In the genomic region with DNA sequence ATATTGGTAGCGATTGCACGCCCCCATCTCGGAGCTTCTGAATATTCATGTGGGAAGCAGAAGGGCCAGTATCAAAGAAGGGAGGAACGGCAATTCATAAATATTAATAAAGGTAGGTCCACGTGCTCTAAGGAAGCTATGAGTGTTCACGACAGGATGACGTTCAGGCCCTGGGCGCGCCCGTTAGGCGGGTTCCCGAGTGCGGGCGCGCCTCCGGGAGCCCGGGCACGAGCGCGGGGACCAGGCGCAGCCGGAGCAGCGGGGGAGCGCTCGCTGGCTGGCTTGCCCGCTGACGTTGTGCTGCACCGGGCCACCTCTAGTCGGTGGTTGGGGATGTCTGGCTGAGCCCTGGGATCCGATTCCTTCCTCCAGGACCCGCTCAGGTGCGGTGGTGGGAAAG, we compare ENCODE assay signal across 9 mouse cellular contexts. TPM values are rescaled to one million over a fixed set of nuclear protein-coding genes. Genes with fewer than 3 reads are reported as not detected.
A peak's percentile ranks its signal among the peaks of the same experiment; 100 is the strongest.
DNase-seq lines count a peak whose midpoint lies in the region; ATAC-seq and TF ChIP-seq lines count a peak whose summit lies in the region.
"Had no signal": no experiment of that assay in that cellular context is flagged by ENCODE, and none has a peak within 500 bp of the region (broad histone marks: within the 10 kb centered on the region; RNA-seq: fewer than 3 reads in every experiment).

No protein-coding gene starts in this region.

- peak overlapping the region; percentile 84 for H3K9ac ChIP-seq in forebrain, embryonic 11.5 days (ENCODE audit: low read length)
- H3K9ac ChIP-seq in heart, embryonic 13.5 days, result peak overlapping the region; percentile 73
- peak overlapping the region; percentile 53 for H3K9ac ChIP-seq in kidney, embryonic 16.5 days (replicated peaks; ENCODE audit: low read length)
- H3K9ac ChIP-seq in limb, embryonic 14.5 days (ENCODE audit: low read depth, low read length, severe bottlenecking), result peak overlapping the region; percentile 56
- H3K9ac ChIP-seq in midbrain, embryonic 16.5 days (ENCODE audit: low read depth, low read length), result peak overlapping the region; percentile 82

- ATAC-seq in forebrain, embryonic 11.5 days (replicated peaks; ENCODE audit: low FRiP score), result peak; percentile 92
- no peak for ATAC-seq in heart, embryonic 13.5 days (ENCODE audit: extremely low read depth, insufficient number of reproducible peaks, low FRiP score, low TSS enrichment)
- ATAC-seq in kidney, embryonic 16.5 days (ENCODE audit: low FRiP score, low TSS enrichment), result peak; percentile 89
- peak; percentile 86 for ATAC-seq in limb, embryonic 14.5 days (ENCODE audit: low FRiP score, low read depth)
- peak; percentile 91 for ATAC-seq in midbrain, embryonic 16.5 days

- H3K4me3 ChIP-seq in E14TG2a.4 (replicated peaks; ENCODE audit: low read length), result peak overlapping the region; percentile 70
- H3K4me3 ChIP-seq in brown adipose tissue, adult 24 weeks (ENCODE audit: insufficient read depth, low read depth, low read length), result peak overlapping the region; percentile 64
- H3K4me3 ChIP-seq in forebrain, embryonic 11.5 days (ENCODE audit: low read depth, low read length), result peak overlapping the region; percentile 63
- H3K4me3 ChIP-seq in heart, embryonic 13.5 days, result peak overlapping the region; percentile 58
- peak overlapping the region; percentile 55 for H3K4me3 ChIP-seq in kidney, embryonic 16.5 days (ENCODE audit: low read length)
- peak overlapping the region; percentile 44 for H3K4me3 ChIP-seq in limb, embryonic 14.5 days (replicated peaks; ENCODE audit: low read length)
- H3K4me3 ChIP-seq in midbrain, embryonic 16.5 days (ENCODE audit: low read depth, low read length), result peak overlapping the region; percentile 70

- no peak for TF ChIP-seq CTCF in E14TG2a.4 (conservative IDR thresholded peaks at IDR 0.05; ENCODE audit: low read length)

- under 1% methylated on average over 32 of the region's 32 CpGs for WGBS in forebrain, embryonic 11.5 days
- under 1% methylated on average over 32 of the region's 32 CpGs for WGBS in heart, embryonic 13.5 days
- WGBS in kidney, embryonic 16.5 days, result 0% methylated on average over 32 of the region's 32 CpGs
- 1% methylated on average over 28 of the region's 32 CpGs for WGBS in limb, embryonic 14.5 days
- under 1% methylated on average over 31 of the region's 32 CpGs for WGBS in midbrain, embryonic 16.5 days

- peaks cover 22% of the 10 kb centered on the region for H3K4me1 ChIP-seq in E14TG2a.4 (replicated peaks; ENCODE audit: low read depth, low read length)
- H3K4me1 ChIP-seq in brown adipose tissue, adult 24 weeks (ENCODE audit: control insufficient read depth, insufficient read depth, insufficient read length, low read length), result no peaks in the 10 kb centered on the region
- H3K4me1 ChIP-seq in forebrain, embryonic 11.5 days (replicated peaks; ENCODE audit: control insufficient read depth, insufficient read depth, low read length), result peaks cover 6% of the 10 kb centered on the region; the same call in 1 of the 2 replicates
- peaks cover 9% of the 10 kb centered on the region for H3K4me1 ChIP-seq in heart, embryonic 13.5 days
- peaks cover 3% of the 10 kb centered on the region; the same call in 1 of the 2 replicates for H3K4me1 ChIP-seq in kidney, embryonic 16.5 days (ENCODE audit: insufficient read depth, low read length)
- no peaks in the 10 kb centered on the region for H3K4me1 ChIP-seq in limb, embryonic 14.5 days (ENCODE audit: control insufficient read depth, insufficient read depth, low read length)
- peaks cover 32% of the 10 kb centered on the region for H3K4me1 ChIP-seq in midbrain, embryonic 16.5 days (ENCODE audit: control insufficient read depth, insufficient read depth, low read length)

- no peak overlapping the region for H3K27ac ChIP-seq in brown adipose tissue, adult 24 weeks (replicated peaks; ENCODE audit: low read depth, low read length)
- peak overlapping the region; percentile 94 for H3K27ac ChIP-seq in forebrain, embryonic 11.5 days (ENCODE audit: low read depth, low read length)
- H3K27ac ChIP-seq in heart, embryonic 13.5 days (replicated peaks), result no peak overlapping the region
- H3K27ac ChIP-seq in kidney, embryonic 16.5 days (ENCODE audit: low read length), result no peak overlapping the region
- H3K27ac ChIP-seq in limb, embryonic 14.5 days (replicated peaks; ENCODE audit: low read depth, low read length), result no peak overlapping the region
- peak overlapping the region; percentile 95 for H3K27ac ChIP-seq in midbrain, embryonic 16.5 days (ENCODE audit: low read length)

- TF ChIP-seq POLR2A in limb, embryonic 14.5 days (IDR thresholded peaks at IDR 0.05; ENCODE audit: borderline replicate concordance, extremely low read depth, insufficient read depth, insufficient read length), result no peak

- H3K36me3 ChIP-seq in E14TG2a.4 (ENCODE audit: insufficient read depth, low read length), result no peaks in the 10 kb centered on the region
- no peaks in the 10 kb centered on the region; the same call in 1 of the 2 replicates for H3K36me3 ChIP-seq in forebrain, embryonic 11.5 days (ENCODE audit: control insufficient read depth, insufficient read depth, low read length)
- H3K36me3 ChIP-seq in heart, embryonic 13.5 days, result no peaks in the 10 kb centered on the region
- no peaks in the 10 kb centered on the region for H3K36me3 ChIP-seq in kidney, embryonic 16.5 days (ENCODE audit: insufficient read depth, low read length)
- no peaks in the 10 kb centered on the region for H3K36me3 ChIP-seq in limb, embryonic 14.5 days (ENCODE audit: control insufficient read depth, insufficient read depth, low read length)
- H3K36me3 ChIP-seq in midbrain, embryonic 16.5 days (ENCODE audit: control insufficient read depth, insufficient read depth, low read length), result peaks cover 4% of the 10 kb centered on the region; the same call in 1 of the 2 replicates
- H3K36me3 ChIP-seq: G1E had no signal

- peaks cover 39% of the 10 kb centered on the region for H3K27me3 ChIP-seq in E14TG2a.4 (ENCODE audit: insufficient read depth, low read length)
- H3K27me3 ChIP-seq in forebrain, embryonic 11.5 days (ENCODE audit: control insufficient read depth, insufficient read depth, low read length), result no peaks in the 10 kb centered on the region
- H3K27me3 ChIP-seq in heart, embryonic 13.5 days (replicated peaks), result peaks cover 30% of the 10 kb centered on the region
- peaks cover 14% of the 10 kb centered on the region for H3K27me3 ChIP-seq in kidney, embryonic 16.5 days (ENCODE audit: insufficient read depth, low read length)
- peaks cover 12% of the 10 kb centered on the region for H3K27me3 ChIP-seq in limb, embryonic 14.5 days (ENCODE audit: control insufficient read depth, insufficient read depth, low read length)
- no peaks in the 10 kb centered on the region for H3K27me3 ChIP-seq in midbrain, embryonic 16.5 days (ENCODE audit: control insufficient read depth, insufficient read depth, low read depth, low read length)

- DNase-seq in forebrain, embryonic 11.5 days (ENCODE audit: low spot score), result peak; percentile 93
- peak; percentile 61 for DNase-seq in limb, embryonic 14.5 days (ENCODE audit: low spot score)
- peak; percentile 89 for DNase-seq in telencephalon, adult 2 months (ENCODE audit: low read depth, low spot score)

- H3K4me2 ChIP-seq in forebrain, embryonic 11.5 days (ENCODE audit: low read depth, low read length, severe bottlenecking), result peak overlapping the region; percentile 71
- peak overlapping the region; percentile 87 for H3K4me2 ChIP-seq in heart, embryonic 13.5 days
- peak overlapping the region; percentile 83 for H3K4me2 ChIP-seq in kidney, embryonic 16.5 days (replicated peaks; ENCODE audit: low read depth, low read length)
- peak overlapping the region; percentile 83 for H3K4me2 ChIP-seq in limb, embryonic 14.5 days (replicated peaks; ENCODE audit: low read depth, low read length, severe bottlenecking)
- peak overlapping the region; percentile 68 for H3K4me2 ChIP-seq in midbrain, embryonic 16.5 days (ENCODE audit: low read length)

- H3K9me3 ChIP-seq in E14TG2a.4 (ENCODE audit: low read length), result no peaks in the 10 kb centered on the region
- H3K9me3 ChIP-seq in forebrain, embryonic 11.5 days (ENCODE audit: control insufficient read depth, low read length), result no peaks in the 10 kb centered on the region
- no peaks in the 10 kb centered on the region for H3K9me3 ChIP-seq in heart, embryonic 13.5 days
- no peaks in the 10 kb centered on the region for H3K9me3 ChIP-seq in kidney, embryonic 16.5 days (ENCODE audit: low read length)
- H3K9me3 ChIP-seq in limb, embryonic 14.5 days (ENCODE audit: control insufficient read depth, low read length), result no peaks in the 10 kb centered on the region
- H3K9me3 ChIP-seq in midbrain, embryonic 16.5 days (replicated peaks; ENCODE audit: control insufficient read depth, low read length, poor library complexity, severe bottlenecking), result no peaks in the 10 kb centered on the region
- H3K9me3 ChIP-seq: G1E had no signal

RNA-seq across cellular contexts. Expression of gene Fez1, which starts 10.9 kb away (rescaled TPM):
- polyA plus RNA-seq in brown adipose tissue, adult 24 weeks (2012; ENCODE audit: insufficient read depth, insufficient read length, missing spikeins), result 1.9 and 4.8 TPM in 2 replicates
- polyA plus RNA-seq in forebrain, embryonic 11.5 days (2014; fragmentation: Nextera tagmentation; extraction: Ambion mirVana), result 341 and 350 TPM in 2 replicates
- 2.3 and 2.6 TPM in 2 replicates for polyA plus RNA-seq in heart, embryonic 13.5 days (2015; fragmentation: Nextera tagmentation; extraction: Ambion mirVana)
- polyA plus RNA-seq in kidney, embryonic 16.5 days (2015; fragmentation: Nextera tagmentation; extraction: Ambion mirVana), result 4.6 and 4.9 TPM in 2 replicates
- polyA plus RNA-seq in limb, embryonic 14.5 days (2012; rRNA removed), result 18.6 and 28.0 TPM in 2 replicates
- 36.0 and 44.4 TPM in 2 replicates for polyA plus RNA-seq in limb, embryonic 14.5 days (2014; fragmentation: Nextera tagmentation; extraction: Ambion mirVana)
- polyA plus RNA-seq in midbrain, embryonic 16.5 days (2015; fragmentation: Nextera tagmentation; extraction: Ambion mirVana), result 612 and 638 TPM in 2 replicates
- polyA plus RNA-seq: G1E had no signal

RNA-seq across cellular contexts. Expression of gene Ei24, which starts 35.3 kb away (rescaled TPM):
- polyA plus RNA-seq in brown adipose tissue, adult 24 weeks (2012; ENCODE audit: insufficient read depth, insufficient read length, missing spikeins), result 81.5 and 85.9 TPM in 2 replicates
- polyA plus RNA-seq in forebrain, embryonic 11.5 days (2014; fragmentation: Nextera tagmentation; extraction: Ambion mirVana), result 89.8 and 95.9 TPM in 2 replicates
- polyA plus RNA-seq in heart, embryonic 13.5 days (2015; fragmentation: Nextera tagmentation; extraction: Ambion mirVana), result 63.4 and 70.9 TPM in 2 replicates
- 119 and 124 TPM in 2 replicates for polyA plus RNA-seq in kidney, embryonic 16.5 days (2015; fragmentation: Nextera tagmentation; extraction: Ambion mirVana)
- polyA plus RNA-seq in limb, embryonic 14.5 days (2012; rRNA removed), result 85.9 and 104 TPM in 2 replicates
- polyA plus RNA-seq in limb, embryonic 14.5 days (2014; fragmentation: Nextera tagmentation; extraction: Ambion mirVana), result 57.9 and 58.1 TPM in 2 replicates
- polyA plus RNA-seq in midbrain, embryonic 16.5 days (2015; fragmentation: Nextera tagmentation; extraction: Ambion mirVana), result 118 and 120 TPM in 2 replicates

Comparison
In these comparisons a context has a peak if more than half of its experiments do, and no peak if none do; other contexts are left out.
1. H3K27ac ChIP-seq: peak in forebrain, embryonic 11.5 days (single experiment) and midbrain, embryonic 16.5 days (single experiment); none in brown adipose tissue, adult 24 weeks (single experiment), heart, embryonic 13.5 days (single experiment), kidney, embryonic 16.5 days (single experiment) and limb, embryonic 14.5 days (single experiment).
2. Peak in every context shown above with its lines, with median percentiles within 50 percentile points of each other: H3K4me3 ChIP-seq, DNase-seq, H3K4me2 ChIP-seq and H3K9ac ChIP-seq.